Mouse (Mus musculus) adrenal gland, postnatal 25 days (tissue): Measurements from ENCODE around the gene Sdhc. TPM values are rescaled to one million over a fixed set of nuclear protein-coding genes. Genes with fewer than 3 reads are reported as not detected.
"Not testable (repeated sequence)": the region's sequence is repeated elsewhere in the genome, so short reads cannot be mapped to it uniquely, and the experiment has no call there.

ENCODE experiments used
- DNase-seq: peaks from one replicate; pipeline ENCODE4 v3.0.0; 2021; ENCODE audit warnings: mixed read lengths
- total RNA-seq: library from RNA; stranded (reverse); gene quantifications from 2 replicates; pipeline ENCODE4 v1.2.3, GENCODE M21; 2021

Gene Sdhc
- total RNA-seq, 1 experiment from 2014 or later, result 372 TPM

- DNase-seq, result peak; percentile 62
Observed at GRCm38 (mm10) chr1:171111781-171112575, 38.4 kb downstream of the Sdhc start.

GRCm38 (mm10) chr1:171111020-171111780, 39.2 kb downstream of the Sdhc start:
- peak; percentile 89 for DNase-seq

- no peak for DNase-seq
Observed at GRCm38 (mm10) chr1:171110659-171111019, 39.8 kb downstream of the Sdhc start.

GRCm38 (mm10) chr1:171109620-171110019, 40.8 kb downstream of the Sdhc start:
- DNase-seq, result no peak

- DNase-seq, result peak; percentile 32
Observed at GRCm38 (mm10) chr1:171105226-171105625, 45.2 kb downstream of the Sdhc start.

GRCm38 (mm10) chr1:171103179-171103840, 47.1 kb downstream of the Sdhc start:
- DNase-seq, result no peak

GRCm38 (mm10) chr1:171102547-171103177, 47.7 kb downstream of the Sdhc start:
- DNase-seq, result peak; percentile 85

GRCm38 (mm10) chr1:171101733-171102546, 48.5 kb downstream of the Sdhc start:
- peak; percentile 88 for DNase-seq

- no peak for DNase-seq
Observed at GRCm38 (mm10) chr1:171101033-171101432, 49.4 kb downstream of the Sdhc start.

GRCm38 (mm10) chr1:171097612-171098011, 52.8 kb downstream of the Sdhc start:
- DNase-seq, result no peak

- no peak for DNase-seq
Observed at GRCm38 (mm10) chr1:171097136-171097535, 53.3 kb downstream of the Sdhc start.

- DNase-seq, result no peak
Observed at GRCm38 (mm10) chr1:171096110-171096964, 54.1 kb downstream of the Sdhc start.

GRCm38 (mm10) chr1:171094424-171094823, 56.0 kb downstream of the Sdhc start:
- no peak for DNase-seq

- no peak for DNase-seq
Observed at GRCm38 (mm10) chr1:171090761-171091160, 59.6 kb downstream of the Sdhc start.

GRCm38 (mm10) chr1:171089891-171090290, 60.5 kb downstream of the Sdhc start:
- DNase-seq, result no peak

GRCm38 (mm10) chr1:171088237-171088869, 62.0 kb downstream of the Sdhc start:
- DNase-seq, result not testable (repeated sequence)

GRCm38 (mm10) chr1:171085718-171086117, 64.7 kb downstream of the Sdhc start:
- DNase-seq, result no peak

- DNase-seq, result not testable (repeated sequence)
Observed at GRCm38 (mm10) chr1:171081512-171082231, 68.7 kb downstream of the Sdhc start.

GRCm38 (mm10) chr1:171079825-171080224, 70.6 kb downstream of the Sdhc start:
- not testable (repeated sequence) for DNase-seq
